In the genomic region with DNA sequence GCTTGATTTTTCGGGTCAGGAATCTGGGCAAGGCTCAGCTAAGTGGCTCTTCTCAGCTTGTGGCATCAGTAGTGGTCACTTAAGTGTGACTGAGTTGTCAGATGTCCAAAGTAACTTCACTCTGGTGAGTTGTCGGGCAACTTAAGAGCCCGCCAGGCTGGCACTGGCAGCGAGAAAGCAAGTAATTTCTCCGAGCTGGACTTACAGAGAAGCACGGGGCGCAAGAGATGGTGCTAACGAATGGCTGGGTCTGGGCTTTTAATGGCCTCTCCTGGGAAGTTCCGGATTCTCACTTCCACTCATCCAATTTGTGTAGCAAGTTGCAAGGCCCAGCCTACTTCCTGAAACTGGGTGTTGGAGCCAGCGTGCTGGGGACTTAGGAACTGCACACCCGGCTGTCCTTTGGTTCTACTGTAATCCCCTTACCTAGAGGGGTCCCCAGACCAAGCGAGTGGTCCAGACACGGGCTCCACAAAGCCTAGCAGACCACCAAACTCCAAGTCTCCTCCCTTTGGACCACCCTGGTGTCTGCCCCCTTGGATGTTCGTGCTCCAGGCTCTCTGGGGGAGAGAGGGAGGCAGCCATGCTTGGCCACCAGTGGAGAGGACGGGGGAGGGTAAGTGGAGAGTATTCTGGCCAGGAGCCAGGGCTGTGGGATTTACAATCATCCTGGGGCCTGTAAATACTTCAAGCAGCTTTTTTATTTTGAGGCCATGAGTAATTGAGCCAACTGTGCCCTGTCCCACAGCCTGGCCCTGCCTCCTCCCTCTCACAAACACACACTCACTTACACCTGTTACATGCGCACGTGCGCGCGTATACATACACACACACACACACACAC, we compare ENCODE assay signal across 9 mouse cellular contexts. TPM values are rescaled to one million over a fixed set of nuclear protein-coding genes. Genes with fewer than 3 reads are reported as not detected.
DNase-seq lines count a peak whose midpoint lies in the region; ATAC-seq and TF ChIP-seq lines count a peak whose summit lies in the region.
"Had no signal": no experiment of that assay in that cellular context is flagged by ENCODE, and none has a peak within 500 bp of the region (broad histone marks: within the 10 kb centered on the region; RNA-seq: fewer than 3 reads in every experiment).

No protein-coding gene starts in this region.

- H3K4me2 ChIP-seq in lung, embryonic 14.5 days = peak overlapping the region; percentile 1; the same call in 1 of the 2 replicates

- H3K36me3 ChIP-seq in lung, embryonic 14.5 days (ENCODE audit: insufficient read depth) = no peaks in the 10 kb centered on the region; the same call in 1 of the 2 replicates

- no peak overlapping the region for H3K4me3 ChIP-seq in gastrocnemius, adult 2 months
- no peak overlapping the region for H3K4me3 ChIP-seq in lung, embryonic 14.5 days (ENCODE audit: low read depth, low read length)

- H3K9me3 ChIP-seq in lung, embryonic 14.5 days (ENCODE audit: low read depth, low read length) = no peaks in the 10 kb centered on the region

- no peak overlapping the region for H3K9ac ChIP-seq in lung, embryonic 14.5 days

- peak overlapping the region; percentile 28 for H3K27ac ChIP-seq in gastrocnemius, adult 2 months
- H3K27ac ChIP-seq in lung, embryonic 14.5 days (ENCODE audit: low read depth) = peak overlapping the region; percentile 69

- DNase-seq in gastrocnemius, adult 2 months = peak; percentile 63
- no peak for DNase-seq in gastrocnemius, postnatal 25 days
- peak; percentile 16 for DNase-seq in adipocyte (ENCODE audit: low spot score)
- DNase-seq in hindlimb bud, embryonic 11.5 days (ENCODE audit: extremely low spot score, low read depth, low spot score) = peak; percentile 50
- DNase-seq in lung, embryonic 14.5 days = peak; percentile 86
- no peak for DNase-seq in right cerebral cortex, adult 18-20 months
- DNase-seq in adrenal gland, adult 8-10 months = no peak

- H3K27me3 ChIP-seq in lung, embryonic 14.5 days (ENCODE audit: insufficient read depth, low read length) = no peaks in the 10 kb centered on the region

- intact Hi-C loops in gastrocnemius, adult 2 months (cut with DNase I) = no loop called here

- no peak for TF ChIP-seq CTCF in gastrocnemius, adult 2 months (IDR thresholded peaks at IDR 0.05)
- no peak for TF ChIP-seq CTCF in lung, embryonic 14.5 days (IDR thresholded peaks at IDR 0.05; ENCODE audit: low read depth)

- peak; percentile 72 for ATAC-seq in lung, embryonic 14.5 days (ENCODE audit: insufficient read depth)
- ATAC-seq in inflammation-experienced regulatory T-cells, adult 6 months = no peak

- H3K4me1 ChIP-seq in lung, embryonic 14.5 days (ENCODE audit: insufficient read depth) = peaks cover 9% of the 10 kb centered on the region

- 51% methylated on average over 20 of the region's 20 CpGs for WGBS in lung, embryonic 14.5 days

RNA-seq across cellular contexts. Expression of a gene that starts 23.3 kb away (rescaled TPM):
- total RNA-seq in gastrocnemius, adult 2 months (2021) = 10 to 100 TPM; 72.6 to 73.2 TPM
- 10 to 100 TPM; 51.0 to 79.9 TPM for total RNA-seq in gastrocnemius, postnatal 25 days (2021)
- polyA plus RNA-seq in lung, embryonic 14.5 days (2014; fragmentation: Nextera tagmentation; extraction: Ambion mirVana) = 0.59 and 1.2 TPM in 2 replicates
- polyA plus RNA-seq in inflammation-experienced regulatory T-cells, adult 6 months (2017; shearing (Covaris generic)) = under 1 TPM; 0.15 to 0.20 (median 0.15) TPM
- 1 to 10 TPM; 1.4 to 1.9 (median 1.7) TPM for total RNA-seq in adrenal gland, adult 8-10 months (2022)
- total RNA-seq: hematopoietic stem cell, adult 5-6 weeks had no signal

RNA-seq across cellular contexts. Expression of a gene that starts 53.6 kb away (rescaled TPM):
- total RNA-seq in gastrocnemius, adult 2 months (2021) = 10 to 100 TPM; 15.6 to 20.0 TPM
- total RNA-seq in gastrocnemius, postnatal 25 days (2021) = 10 to 100 TPM; 13.9 to 16.0 TPM
- 75.0 and 76.1 TPM in 2 replicates for polyA plus RNA-seq in lung, embryonic 14.5 days (2014; fragmentation: Nextera tagmentation; extraction: Ambion mirVana)
- 10 to 100 TPM; 38.7 to 43.1 (median 39.0) TPM for polyA plus RNA-seq in inflammation-experienced regulatory T-cells, adult 6 months (2017; shearing (Covaris generic))
- total RNA-seq in adrenal gland, adult 8-10 months (2022) = 10 to 100 TPM; 28.7 to 41.8 (median 33.2) TPM

Comparison
In these comparisons a context has a peak if more than half of its experiments do, and no peak if none do; other contexts are left out.
1. DNase-seq: peak in gastrocnemius, adult 2 months (single experiment), adipocyte (single experiment), hindlimb bud, embryonic 11.5 days (single experiment) and lung, embryonic 14.5 days (single experiment); none in gastrocnemius, postnatal 25 days (single experiment), right cerebral cortex, adult 18-20 months (single experiment) and adrenal gland, adult 8-10 months (single experiment).
2. RNA of a gene that starts 23.3 kb away (total RNA-seq): 51.0 to 79.9 TPM in gastrocnemius, postnatal 25 days and 72.6 to 73.2 TPM in gastrocnemius, adult 2 months; 1.4 to 1.9 TPM in adrenal gland, adult 8-10 months; every median in the first group is over 10 times any median in the second.